Mouse (Mus musculus): Measurements from ENCODE around the gene Csrnp1. TPM values are rescaled to one million over a fixed set of nuclear protein-coding genes. Genes with fewer than 3 reads are reported as not detected.
A peak's percentile ranks its signal among the peaks of the same experiment; 100 is the strongest.

Gene Csrnp1
- polyA plus RNA-seq, 1 experiment from 2014 or later = 0.67 TPM

DNA sequence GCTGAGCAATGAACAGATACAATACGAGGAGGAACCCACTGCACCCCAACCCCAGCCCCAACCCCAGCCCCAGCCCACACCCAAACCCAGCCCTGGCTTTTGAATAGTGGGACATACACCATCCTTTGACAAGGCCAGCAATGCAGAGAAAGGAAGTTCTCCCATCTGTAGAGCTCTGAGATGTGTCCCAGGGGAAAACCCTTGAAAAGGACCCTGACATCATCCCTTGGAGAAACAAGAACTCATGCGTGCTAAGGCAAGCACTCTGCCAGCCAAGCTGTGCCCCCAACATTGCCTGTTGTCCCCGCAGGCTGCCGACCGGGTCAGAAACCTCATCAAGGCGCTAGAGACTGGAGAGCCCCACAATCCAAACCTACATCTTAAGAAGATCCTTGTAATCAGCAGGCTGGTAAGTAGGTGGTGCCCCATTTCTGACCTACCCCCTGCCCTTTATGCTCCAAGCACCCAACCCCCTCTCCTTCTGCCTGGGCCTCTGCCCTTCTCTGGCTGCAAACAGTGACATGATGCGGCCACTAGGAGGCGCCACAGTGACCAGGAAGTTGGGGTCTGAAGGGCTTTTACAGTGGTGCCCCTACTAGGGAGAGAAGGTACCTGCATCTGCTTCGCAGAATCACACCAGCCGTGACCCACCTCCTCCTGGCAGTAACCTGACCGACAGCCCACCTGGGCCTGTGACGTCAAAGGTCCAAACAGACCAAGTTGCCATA is 39.1 kb downstream of the Csrnp1 start:
- Histone ChIP-seq H3K4me2 (no peak overlapping the region), H3K27ac (ENCODE audit: low read depth, low read length) (no peak overlapping the region), H3K9me3 (ENCODE audit: control insufficient read depth, low read length) (no peaks in the 10 kb centered on the region), H3K27me3 (ENCODE audit: control insufficient read depth, insufficient read depth, low read length) (no peaks in the 10 kb centered on the region), H3K4me1 (ENCODE audit: control insufficient read depth, insufficient read depth, low read length) (no peaks in the 10 kb centered on the region), H3K9ac (ENCODE audit: low read length) (no peak overlapping the region), H3K36me3 (ENCODE audit: control insufficient read depth, insufficient read depth, low read length) (no peaks in the 10 kb centered on the region), H3K4me3 (ENCODE audit: low read depth, low read length) (no peak overlapping the region)
- ATAC-seq (ENCODE audit: low FRiP score) (no peak), DNase-seq (ENCODE audit: low spot score, missing footprints) (no peak)
- 73% methylated on average over 12 of the region's 12 CpGs for WGBS

DNA sequence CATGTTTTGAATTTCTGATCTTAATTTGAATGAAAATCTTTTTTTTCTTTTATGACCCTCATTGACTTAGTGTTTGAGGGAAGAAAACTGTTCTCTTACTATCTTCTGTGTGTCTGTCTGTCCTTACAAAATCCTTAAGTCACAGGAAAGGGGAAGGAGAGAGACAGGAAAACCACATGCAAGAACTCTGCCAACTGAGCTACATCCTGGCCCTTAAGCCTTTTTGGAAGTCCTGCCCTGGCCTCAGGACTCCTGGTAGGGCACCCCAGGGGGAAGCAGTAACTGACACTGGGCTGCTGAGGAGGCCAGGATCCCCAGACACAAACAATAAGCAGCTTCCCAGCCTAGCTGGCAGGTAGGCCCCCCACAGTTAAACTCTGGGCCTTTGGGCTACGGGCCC is 41.1 kb downstream of the Csrnp1 start:
- no peak overlapping the region for H3K4me2 ChIP-seq
- DNase-seq (ENCODE audit: low spot score, missing footprints) (no peak), ATAC-seq (ENCODE audit: low FRiP score) (no peak)
- H3K27ac ChIP-seq (ENCODE audit: low read depth, low read length) = no peak overlapping the region
- no peaks in the 10 kb centered on the region for H3K36me3 ChIP-seq (ENCODE audit: control insufficient read depth, insufficient read depth, low read length)
- 88% methylated on average over 1 of the region's 1 CpGs for WGBS
- no peaks in the 10 kb centered on the region for H3K27me3 ChIP-seq (ENCODE audit: control insufficient read depth, insufficient read depth, low read length)
- no peaks in the 10 kb centered on the region for H3K9me3 ChIP-seq (ENCODE audit: control insufficient read depth, low read length)
- no peak overlapping the region for H3K9ac ChIP-seq (ENCODE audit: low read length)
- H3K4me1 ChIP-seq (ENCODE audit: control insufficient read depth, insufficient read depth, low read length) = no peaks in the 10 kb centered on the region
- no peak overlapping the region for H3K4me3 ChIP-seq (ENCODE audit: low read depth, low read length)

DNA sequence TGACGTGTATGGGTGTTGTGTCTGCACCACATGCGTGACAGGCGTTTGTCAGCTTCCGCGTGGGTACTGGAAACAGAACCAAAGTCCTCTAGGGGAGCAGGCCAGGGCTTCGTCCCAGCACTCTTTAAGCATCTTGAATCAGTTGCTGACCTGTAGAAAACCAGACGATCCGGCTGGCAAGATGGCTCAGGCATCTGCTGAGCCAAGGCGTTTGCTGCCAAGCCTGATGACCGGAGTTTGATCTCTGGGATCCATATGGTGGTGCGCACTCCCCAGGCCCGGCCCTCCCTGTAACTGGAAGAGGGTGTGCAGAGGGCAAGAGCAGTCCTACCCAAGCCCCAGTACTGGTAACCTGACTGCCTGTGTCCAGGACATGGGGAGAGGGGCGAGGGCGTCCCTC is 42.6 kb downstream of the Csrnp1 start:
- no peak overlapping the region for H3K27ac ChIP-seq (ENCODE audit: low read depth, low read length)
- H3K4me1 ChIP-seq (ENCODE audit: control insufficient read depth, insufficient read depth, low read length) = peaks cover 5% of the 10 kb centered on the region; the same call in 1 of the 2 replicates
- 88% methylated on average over 14 of the region's 14 CpGs for WGBS
- no peaks in the 10 kb centered on the region for H3K27me3 ChIP-seq (ENCODE audit: control insufficient read depth, insufficient read depth, low read length)
- H3K36me3 ChIP-seq (ENCODE audit: control insufficient read depth, insufficient read depth, low read length) = no peaks in the 10 kb centered on the region
- H3K9me3 ChIP-seq (ENCODE audit: control insufficient read depth, low read length) = no peaks in the 10 kb centered on the region
- ATAC-seq (ENCODE audit: low FRiP score) (no peak), DNase-seq (ENCODE audit: low spot score, missing footprints) (no peak)
- H3K4me2 ChIP-seq = no peak overlapping the region
- no peak overlapping the region for H3K4me3 ChIP-seq (ENCODE audit: low read depth, low read length)
- no peak overlapping the region for H3K9ac ChIP-seq (ENCODE audit: low read length)

DNA sequence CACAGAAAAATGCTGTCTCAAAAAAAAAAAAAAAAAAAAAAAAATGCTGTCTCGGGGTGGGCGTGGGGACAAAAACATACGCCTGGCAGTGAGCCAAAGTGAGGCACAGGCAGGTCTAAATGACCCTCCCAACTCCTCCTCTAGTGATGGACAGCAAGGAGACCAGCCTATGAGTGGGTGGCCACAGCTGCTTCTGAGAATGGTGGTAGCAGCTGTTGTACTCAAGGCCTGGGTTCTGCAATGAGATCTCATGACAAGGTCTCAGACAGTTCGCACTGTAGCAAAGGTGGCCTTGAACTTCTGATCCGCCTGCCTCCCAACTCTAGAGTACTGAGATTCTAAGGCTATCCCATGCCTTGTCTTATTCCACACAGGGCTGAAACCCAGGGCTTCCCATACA is 43.1 kb downstream of the Csrnp1 start:
- DNase-seq (ENCODE audit: low spot score, missing footprints) (no peak), ATAC-seq (ENCODE audit: low FRiP score) (no peak)
- Histone ChIP-seq H3K4me2 (no peak overlapping the region), H3K4me3 (ENCODE audit: low read depth, low read length) (no peak overlapping the region), H3K27ac (ENCODE audit: low read depth, low read length) (no peak overlapping the region), H3K9ac (ENCODE audit: low read length) (no peak overlapping the region), H3K27me3 (ENCODE audit: control insufficient read depth, insufficient read depth, low read length) (no peaks in the 10 kb centered on the region), H3K4me1 (ENCODE audit: control insufficient read depth, insufficient read depth, low read length) (peaks cover 6% of the 10 kb centered on the region; the same call in 1 of the 2 replicates), H3K36me3 (ENCODE audit: control insufficient read depth, insufficient read depth, low read length) (no peaks in the 10 kb centered on the region), H3K9me3 (ENCODE audit: control insufficient read depth, low read length) (no peaks in the 10 kb centered on the region)
- 88% methylated on average over 5 of the region's 5 CpGs for WGBS

DNA sequence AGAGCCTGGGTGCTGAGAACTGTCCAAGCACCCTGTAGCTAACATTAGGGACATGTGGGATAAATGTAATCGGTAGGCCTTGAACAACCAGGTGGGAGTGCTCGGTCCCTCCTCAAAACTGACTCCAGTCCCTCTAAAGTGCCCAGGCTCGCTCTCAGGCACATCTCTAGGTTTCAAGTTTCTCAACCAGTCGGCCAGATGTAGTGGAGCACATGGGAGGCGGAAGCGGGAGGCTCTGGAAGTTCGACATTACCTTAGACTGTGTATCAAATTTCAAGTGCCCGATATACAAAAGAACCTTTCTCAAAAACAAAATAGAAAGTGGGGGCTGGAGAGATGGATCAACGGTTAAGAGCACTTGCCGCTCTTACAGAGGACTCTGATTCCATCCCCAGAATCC is 44.8 kb downstream of the Csrnp1 start:
- H3K4me3 ChIP-seq (ENCODE audit: low read depth, low read length) = no peak overlapping the region
- no peak for ATAC-seq (ENCODE audit: low FRiP score)
- 82% methylated on average over 10 of the region's 10 CpGs for WGBS
- H3K27me3 ChIP-seq (ENCODE audit: control insufficient read depth, insufficient read depth, low read length) = no peaks in the 10 kb centered on the region
- H3K9ac ChIP-seq (ENCODE audit: low read length) = no peak overlapping the region
- no peaks in the 10 kb centered on the region for H3K36me3 ChIP-seq (ENCODE audit: control insufficient read depth, insufficient read depth, low read length)
- no peak overlapping the region for H3K4me2 ChIP-seq
- DNase-seq (ENCODE audit: low spot score, missing footprints) = no peak
- H3K9me3 ChIP-seq (ENCODE audit: control insufficient read depth, low read length) = no peaks in the 10 kb centered on the region
- H3K27ac ChIP-seq (ENCODE audit: low read depth, low read length) = no peak overlapping the region
- H3K4me1 ChIP-seq (ENCODE audit: control insufficient read depth, insufficient read depth, low read length) = peaks cover 7% of the 10 kb centered on the region; the same call in 1 of the 2 replicates

DNA sequence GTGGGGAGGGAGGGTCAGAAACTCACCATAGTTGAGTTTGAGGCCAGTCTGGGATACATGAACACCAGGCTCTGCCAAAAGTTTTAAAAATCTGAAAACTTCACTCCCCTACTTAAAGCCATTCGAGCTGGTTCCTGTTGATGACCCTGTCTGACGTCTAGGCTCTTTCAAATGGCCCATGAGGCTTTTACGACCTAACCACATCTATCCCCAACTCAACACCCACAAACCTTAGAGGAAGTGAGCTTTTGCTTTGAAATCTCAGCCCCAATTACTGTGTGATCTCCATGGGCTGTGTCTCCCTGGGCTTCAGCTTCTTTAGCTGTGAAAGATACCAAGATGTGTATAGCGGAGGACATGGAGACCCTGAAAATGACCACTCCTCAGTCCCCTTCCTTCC is 46.0 kb downstream of the Csrnp1 start:
- DNase-seq (ENCODE audit: low spot score, missing footprints) = no peak
- no peak overlapping the region for H3K27ac ChIP-seq (ENCODE audit: low read depth, low read length)
- H3K36me3 ChIP-seq (ENCODE audit: control insufficient read depth, insufficient read depth, low read length) = no peaks in the 10 kb centered on the region
- WGBS = 85% methylated on average over 4 of the region's 4 CpGs
- H3K4me3 ChIP-seq (ENCODE audit: low read depth, low read length) = no peak overlapping the region
- H3K4me1 ChIP-seq (ENCODE audit: control insufficient read depth, insufficient read depth, low read length) = peaks cover 7% of the 10 kb centered on the region; the same call in 1 of the 2 replicates
- ATAC-seq (ENCODE audit: low FRiP score) = no peak
- H3K27me3 ChIP-seq (ENCODE audit: control insufficient read depth, insufficient read depth, low read length) = no peaks in the 10 kb centered on the region
- H3K4me2 ChIP-seq = no peak overlapping the region
- H3K9me3 ChIP-seq (ENCODE audit: control insufficient read depth, low read length) = no peaks in the 10 kb centered on the region
- H3K9ac ChIP-seq (ENCODE audit: low read length) = no peak overlapping the region

DNA sequence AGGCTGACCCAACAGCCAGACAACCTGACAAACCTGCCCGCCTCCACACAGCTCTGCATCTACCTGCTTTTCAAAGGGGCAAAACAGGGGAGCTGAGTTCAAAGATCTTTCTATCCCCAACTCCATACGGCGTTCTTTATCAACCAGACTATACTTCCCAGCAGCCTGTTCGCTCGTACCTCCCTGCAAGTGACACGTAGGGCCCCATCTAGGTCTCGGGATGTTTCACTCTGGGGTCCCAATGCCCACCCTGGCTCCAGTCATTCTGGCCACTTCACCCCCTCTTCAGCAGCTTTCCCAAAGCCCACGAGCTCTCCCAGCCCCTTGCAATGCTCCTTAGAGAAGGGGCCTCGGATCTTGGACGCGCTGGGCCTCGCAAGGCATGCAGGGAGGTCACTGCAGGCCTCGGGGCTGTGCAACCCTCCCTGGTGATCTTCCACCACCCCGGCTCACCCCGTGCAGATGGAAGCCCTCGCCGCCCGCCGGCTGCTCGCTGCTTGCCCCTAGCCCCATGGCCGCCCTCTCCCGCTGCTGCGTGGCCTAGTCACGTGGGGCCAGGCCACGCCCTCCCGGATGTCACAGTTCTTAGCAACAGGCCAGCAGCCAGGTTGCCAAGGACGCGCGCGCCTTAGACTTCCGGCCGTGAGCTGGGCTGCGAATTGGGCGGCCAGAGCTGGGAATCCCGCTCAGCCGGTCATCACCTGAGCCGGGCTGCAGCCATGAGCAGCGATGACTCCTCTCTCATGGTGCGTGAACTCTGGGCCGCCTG is 47.3 kb downstream of the Csrnp1 start, which contains the start of the genes Gorasp1 and Ttc21a:
Gene Gorasp1, minus strand, starts transcription at position 561 of the 769 bp plus-strand sequence.
Gene Ttc21a, plus strand, starts transcription at position 602 of the 769 bp plus-strand sequence.
- peak; percentile 99 for DNase-seq (ENCODE audit: low spot score, missing footprints)
- ATAC-seq (ENCODE audit: low FRiP score) = peak; percentile 98
- H3K9ac ChIP-seq (ENCODE audit: low read length) = peak within 1 kb of the TSS; percentile 88
- no peaks in the 10 kb centered on the region for H3K27me3 ChIP-seq (ENCODE audit: control insufficient read depth, insufficient read depth, low read length)
- no peaks in the 10 kb centered on the region for H3K36me3 ChIP-seq (ENCODE audit: control insufficient read depth, insufficient read depth, low read length)
- peak within 1 kb of the TSS; percentile 12; the same call in 1 of the 2 replicates for H3K27ac ChIP-seq (ENCODE audit: low read depth, low read length)
- WGBS = 5% methylated on average over 39 of the region's 40 CpGs
- H3K4me3 ChIP-seq (ENCODE audit: low read depth, low read length) = peak within 1 kb of the TSS; percentile 67
- H3K4me1 ChIP-seq (ENCODE audit: control insufficient read depth, insufficient read depth, low read length) = peaks cover 7% of the 10 kb centered on the region; the same call in 1 of the 2 replicates
- H3K9me3 ChIP-seq (ENCODE audit: control insufficient read depth, low read length) = no peaks in the 10 kb centered on the region
- peak within 1 kb of the TSS; percentile 92 for H3K4me2 ChIP-seq

DNA sequence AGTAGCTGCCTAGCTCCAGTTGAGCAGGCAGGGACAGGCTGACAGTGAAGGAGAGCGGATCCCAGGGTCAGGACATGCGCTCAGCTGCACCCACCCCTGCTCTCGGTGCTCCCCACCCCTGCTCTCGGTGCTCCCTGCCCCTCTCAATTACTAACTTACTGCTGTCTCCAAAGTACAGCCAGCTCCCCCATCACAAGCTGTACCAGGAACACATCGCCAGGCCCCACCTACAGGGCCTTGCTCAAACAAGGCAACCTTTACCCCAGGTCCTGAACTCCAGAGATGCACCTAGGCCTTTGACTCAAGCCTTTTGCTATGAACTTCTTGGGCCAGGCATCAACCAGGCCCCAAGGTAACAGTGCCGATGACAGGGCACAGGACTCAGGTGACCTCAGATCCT is 50.8 kb downstream of the Csrnp1 start:
- H3K27me3 ChIP-seq (ENCODE audit: control insufficient read depth, insufficient read depth, low read length) = no peaks in the 10 kb centered on the region
- DNase-seq (ENCODE audit: low spot score, missing footprints) = no peak
- 92% methylated on average over 6 of the region's 6 CpGs for WGBS
- 0 out of 2 replicates have a peak, but pooled peaks cover 4% of the 10 kb centered on the region for H3K36me3 ChIP-seq (ENCODE audit: control insufficient read depth, insufficient read depth, low read length)
- no peak overlapping the region for H3K9ac ChIP-seq (ENCODE audit: low read length)
- ATAC-seq (ENCODE audit: low FRiP score) = no peak
- peaks cover 7% of the 10 kb centered on the region; the same call in 1 of the 2 replicates for H3K4me1 ChIP-seq (ENCODE audit: control insufficient read depth, insufficient read depth, low read length)
- no peaks in the 10 kb centered on the region for H3K9me3 ChIP-seq (ENCODE audit: control insufficient read depth, low read length)
- no peak overlapping the region for H3K4me2 ChIP-seq
- no peak overlapping the region for H3K4me3 ChIP-seq (ENCODE audit: low read depth, low read length)
- no peak overlapping the region for H3K27ac ChIP-seq (ENCODE audit: low read depth, low read length)

DNA sequence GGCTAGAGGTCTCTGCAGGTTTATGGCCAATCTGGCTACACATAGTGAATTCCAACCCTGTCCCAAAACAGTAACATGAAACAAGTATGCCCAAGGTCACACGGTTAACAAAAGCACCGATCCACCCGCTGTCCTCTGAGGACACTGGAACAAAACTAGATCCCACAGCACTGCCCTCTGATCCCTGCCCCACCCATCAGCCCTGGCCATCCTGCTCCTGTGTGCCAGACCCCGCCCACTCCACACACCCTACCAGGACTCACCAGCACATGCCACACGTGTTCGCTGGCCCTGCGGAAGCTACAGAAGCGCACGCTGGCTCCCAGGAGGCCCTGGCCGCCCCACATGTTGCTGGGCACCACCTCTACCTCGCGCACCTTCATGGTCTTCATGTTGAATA is 52.1 kb downstream of the Csrnp1 start:
- H3K4me2 ChIP-seq = no peak overlapping the region
- ATAC-seq (ENCODE audit: low FRiP score) (no peak), DNase-seq (ENCODE audit: low spot score, missing footprints) (no peak)
- H3K4me1 ChIP-seq (ENCODE audit: control insufficient read depth, insufficient read depth, low read length) = peaks cover 2% of the 10 kb centered on the region; the same call in 1 of the 2 replicates
- peaks cover 8% of the 10 kb centered on the region for H3K36me3 ChIP-seq (ENCODE audit: control insufficient read depth, insufficient read depth, low read length)
- no peaks in the 10 kb centered on the region for H3K9me3 ChIP-seq (ENCODE audit: control insufficient read depth, low read length)
- no peak overlapping the region for H3K9ac ChIP-seq (ENCODE audit: low read length)
- H3K27ac ChIP-seq (ENCODE audit: low read depth, low read length) = no peak overlapping the region
- no peaks in the 10 kb centered on the region for H3K27me3 ChIP-seq (ENCODE audit: control insufficient read depth, insufficient read depth, low read length)
- H3K4me3 ChIP-seq (ENCODE audit: low read depth, low read length) = no peak overlapping the region
- 91% methylated on average over 12 of the region's 12 CpGs for WGBS
